Mouse (Mus musculus): ENCODE data around the gene Nasp. TPM values are rescaled to one million over a fixed set of nuclear protein-coding genes. Genes with fewer than 3 reads are reported as not detected.
A peak's percentile ranks its signal among the peaks of the same experiment; 100 is the strongest.

Gene Nasp
- polyA plus RNA-seq, 1 experiment = 21.8 TPM

- Histone ChIP-seq H3K4me1 (ENCODE audit: control insufficient read depth, insufficient read depth, low read length) (no peaks in the 10 kb centered on the region), H3K27me3 (ENCODE audit: control insufficient read depth, insufficient read depth, low read length) (no peaks in the 10 kb centered on the region), H3K27ac (ENCODE audit: insufficient read depth, low read length) (0 out of 2 replicates have a peak overlapping the region, but pooled peaks have one; percentile 8), H3K4me3 (replicated peaks; ENCODE audit: insufficient read depth, low read depth, low read length) (peak overlapping the region; percentile 87)
- under 1% methylated on average over 13 of the region's 13 CpGs for WGBS
- peak; percentile 90 to 92 for DNase-seq
- no peak for TF ChIP-seq CTCF (IDR thresholded peaks at IDR 0.05; ENCODE audit: borderline replicate concordance, insufficient read depth, low read depth, low read length)
- TF ChIP-seq POLR2A (IDR thresholded peaks at IDR 0.05; ENCODE audit: borderline replicate concordance, insufficient read depth, low read length) = peak; percentile 91; the same call in 1 of the 2 replicates
Measured at GRCm38 (mm10) chr4:116627359-116627716, 403 bp downstream of the Nasp start.

- Histone ChIP-seq H3K4me3 (replicated peaks; ENCODE audit: insufficient read depth, low read depth, low read length) (peak overlapping the region; percentile 87), H3K27me3 (ENCODE audit: control insufficient read depth, insufficient read depth, low read length) (no peaks in the 10 kb centered on the region), H3K27ac (ENCODE audit: insufficient read depth, low read length) (0 out of 2 replicates have a peak overlapping the region, but pooled peaks have one; percentile 8), H3K4me1 (ENCODE audit: control insufficient read depth, insufficient read depth, low read length) (no peaks in the 10 kb centered on the region)
- TF ChIP-seq CTCF (IDR thresholded peaks at IDR 0.05; ENCODE audit: borderline replicate concordance, insufficient read depth, low read depth, low read length) (no peak), POLR2A (IDR thresholded peaks at IDR 0.05; ENCODE audit: borderline replicate concordance, insufficient read depth, low read length) (no peak)
- under 1% methylated on average over 53 of the region's 53 CpGs for WGBS
- peak; percentile 70 to 76 for DNase-seq
Measured at GRCm38 (mm10) chr4:116626658-116627358, 933 bp downstream of the Nasp start.

GRCm38 (mm10) chr4:116624831-116625230 is 2.9 kb downstream of the Nasp start:
- 91% methylated on average over 4 of the region's 4 CpGs for WGBS
- H3K27me3 ChIP-seq (ENCODE audit: control insufficient read depth, insufficient read depth, low read length) = no peaks in the 10 kb centered on the region
- no peak overlapping the region for H3K4me3 ChIP-seq (replicated peaks; ENCODE audit: insufficient read depth, low read depth, low read length)
- no peaks in the 10 kb centered on the region for H3K4me1 ChIP-seq (ENCODE audit: control insufficient read depth, insufficient read depth, low read length)
- TF ChIP-seq POLR2A (IDR thresholded peaks at IDR 0.05; ENCODE audit: borderline replicate concordance, insufficient read depth, low read length) (no peak), CTCF (IDR thresholded peaks at IDR 0.05; ENCODE audit: borderline replicate concordance, insufficient read depth, low read depth, low read length) (no peak)
- DNase-seq = no peak
- no peak overlapping the region for H3K27ac ChIP-seq (ENCODE audit: insufficient read depth, low read length)

- H3K27me3 ChIP-seq (ENCODE audit: control insufficient read depth, insufficient read depth, low read length) = no peaks in the 10 kb centered on the region
- no peak overlapping the region for H3K27ac ChIP-seq (ENCODE audit: insufficient read depth, low read length)
- TF ChIP-seq CTCF (IDR thresholded peaks at IDR 0.05; ENCODE audit: borderline replicate concordance, insufficient read depth, low read depth, low read length) = no peak
- TF ChIP-seq POLR2A (IDR thresholded peaks at IDR 0.05; ENCODE audit: borderline replicate concordance, insufficient read depth, low read length) = no peak
- 98% methylated on average over 2 of the region's 2 CpGs for WGBS
- DNase-seq = no peak
- H3K4me1 ChIP-seq (ENCODE audit: control insufficient read depth, insufficient read depth, low read length) = no peaks in the 10 kb centered on the region
- no peak overlapping the region for H3K4me3 ChIP-seq (replicated peaks; ENCODE audit: insufficient read depth, low read depth, low read length)
Measured at GRCm38 (mm10) chr4:116615237-116615636, 12.5 kb downstream of the Nasp start.

GRCm38 (mm10) chr4:116612621-116613020 is 15.1 kb downstream of the Nasp start:
- no peaks in the 10 kb centered on the region for H3K27me3 ChIP-seq (ENCODE audit: control insufficient read depth, insufficient read depth, low read length)
- WGBS = 97% methylated on average over 2 of the region's 2 CpGs
- TF ChIP-seq CTCF (IDR thresholded peaks at IDR 0.05; ENCODE audit: borderline replicate concordance, insufficient read depth, low read depth, low read length) = no peak

GRCm38 (mm10) chr4:116596978-116597881 is 30.5 kb downstream of the Nasp start:
- Histone ChIP-seq H3K4me3 (replicated peaks; ENCODE audit: insufficient read depth, low read depth, low read length) (peak overlapping the region; percentile 90), H3K27ac (ENCODE audit: insufficient read depth, low read length) (peak overlapping the region; percentile 67), H3K27me3 (ENCODE audit: control insufficient read depth, insufficient read depth, low read length) (no peaks in the 10 kb centered on the region), H3K4me1 (ENCODE audit: control insufficient read depth, insufficient read depth, low read length) (peaks cover 4% of the 10 kb centered on the region; the same call in 1 of the 2 replicates)
- peak; percentile 95 to 96 for DNase-seq
- TF ChIP-seq POLR2A (IDR thresholded peaks at IDR 0.05; ENCODE audit: borderline replicate concordance, insufficient read depth, low read length) (peak; percentile 87), CTCF (IDR thresholded peaks at IDR 0.05; ENCODE audit: borderline replicate concordance, insufficient read depth, low read depth, low read length) (no peak)
- under 1% methylated on average over 50 of the region's 50 CpGs for WGBS

More at GRCm38 (mm10) chr4:116612621-116613020, 15.1 kb downstream of the Nasp start:
- no peak overlapping the region for H3K4me3 ChIP-seq (replicated peaks; ENCODE audit: insufficient read depth, low read depth, low read length)
- DNase-seq = no peak
- H3K4me1 ChIP-seq (ENCODE audit: control insufficient read depth, insufficient read depth, low read length) = no peaks in the 10 kb centered on the region
- no peak overlapping the region for H3K27ac ChIP-seq (ENCODE audit: insufficient read depth, low read length)

GRCm38 (mm10) chr4:116596379-116596778 is 31.4 kb downstream of the Nasp start, which contains the start of gene Ccdc17:
Gene Ccdc17, plus strand, starts transcription at chr4:116596654.
- H3K4me3 ChIP-seq (replicated peaks; ENCODE audit: insufficient read depth, low read depth, low read length) = peak within 1 kb of the TSS; percentile 90
- peak within 1 kb of the TSS; percentile 61 for H3K27ac ChIP-seq (ENCODE audit: insufficient read depth, low read length)
- H3K4me1 ChIP-seq (ENCODE audit: control insufficient read depth, insufficient read depth, low read length) = peaks cover 4% of the 10 kb centered on the region; the same call in 1 of the 2 replicates
- 10% methylated on average over 5 of the region's 5 CpGs for WGBS
- DNase-seq = peak; percentile 27 to 35
- TF ChIP-seq POLR2A (IDR thresholded peaks at IDR 0.05; ENCODE audit: borderline replicate concordance, insufficient read depth, low read length) = no peak
- TF ChIP-seq CTCF (IDR thresholded peaks at IDR 0.05; ENCODE audit: borderline replicate concordance, insufficient read depth, low read depth, low read length) = no peak
- no peaks in the 10 kb centered on the region for H3K27me3 ChIP-seq (ENCODE audit: control insufficient read depth, insufficient read depth, low read length)

Measured in cerebellum, adult 2 months (tissue).